Mouse (Mus musculus): ENCODE measurements around the gene Bace2.

DNA sequence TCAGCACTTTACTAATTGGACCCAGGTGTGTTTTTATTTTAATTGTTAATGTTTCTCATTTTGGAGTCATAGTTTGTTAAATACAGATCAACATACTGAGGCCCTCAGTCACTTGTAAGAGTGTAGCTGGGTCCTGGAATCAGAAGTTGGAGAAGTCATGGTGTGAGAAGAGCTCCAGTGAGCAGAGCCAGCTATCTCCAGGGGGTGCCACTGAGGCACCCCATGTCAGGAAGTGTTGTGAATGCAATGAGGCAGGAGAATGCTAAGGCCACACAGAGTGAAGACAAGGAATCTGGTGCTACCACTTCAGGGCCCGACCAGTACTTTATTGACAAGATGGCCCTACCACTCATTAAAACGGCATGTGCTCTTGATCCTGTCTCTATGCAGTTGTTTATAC lies 1.9 kb upstream of the Bace2 start:
- no peak for TF ChIP-seq CTCF (IDR thresholded peaks at IDR 0.05; ENCODE audit: insufficient read depth, low read length)
- no peak for TF ChIP-seq POLR2A (IDR thresholded peaks at IDR 0.05; ENCODE audit: borderline replicate concordance, extremely low read depth, low read depth, low read length)

Measured in lung, adult 2 months (tissue).